Mouse (Mus musculus) thymus, adult 2 months (tissue): ENCODE data around the gene Tcf7l2.

ENCODE experiments used
- CTCF ChIP-seq: fragments of 200-500 bp; IDR thresholded peaks from 2 replicates; pipeline ENCODE4 v1.5.1; 2012; ENCODE audit warnings: mild to moderate bottlenecking, control low read depth, low read length, moderate library complexity, borderline replicate concordance; ENCODE audit not compliant: control insufficient read depth, poor library complexity, insufficient read depth; ENCODE audit errors: extremely low read depth
- POLR2A ChIP-seq: fragments of 200-500 bp; IDR thresholded peaks from 2 replicates; pipeline ENCODE4 v1.6.1; 2012; ENCODE audit warnings: mild to moderate bottlenecking, low read length, control low read depth, moderate library complexity; ENCODE audit not compliant: control insufficient read depth, poor library complexity, insufficient read depth; ENCODE audit errors: extremely low read depth

DNA sequence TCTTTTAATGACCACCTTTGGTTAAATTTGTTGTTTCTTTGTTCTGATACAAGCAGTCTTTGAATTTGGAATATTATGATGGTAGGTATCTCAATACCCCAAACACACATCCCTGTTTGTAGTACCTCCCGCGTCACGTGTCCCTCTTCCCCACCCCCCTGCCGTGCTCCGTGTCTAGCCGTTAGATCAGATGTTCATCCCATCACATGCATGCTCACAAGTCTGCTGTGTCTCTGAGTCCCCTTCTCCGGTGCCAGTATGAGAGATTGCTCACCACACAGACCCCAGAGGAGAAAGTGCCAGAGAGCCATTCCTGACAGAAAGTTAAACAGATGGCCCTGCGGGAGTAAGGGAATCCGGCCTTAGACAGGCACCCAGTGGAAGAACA, 186.0 kb downstream of the Tcf7l2 start:
- TF ChIP-seq POLR2A (no peak), CTCF (no peak)
